Mouse (Mus musculus) cerebellum, adult 9-11 months (tissue): ENCODE data around the gene Syk.

Experiments used
- DNase-seq: peaks from one replicate; pipeline ENCODE4 v3.0.0; 2022

Syk gene

GRCm38 (mm10) chr13:52602752-52603151, 19.8 kb downstream of the Syk start:
- DNase-seq, result no peak

DNA sequence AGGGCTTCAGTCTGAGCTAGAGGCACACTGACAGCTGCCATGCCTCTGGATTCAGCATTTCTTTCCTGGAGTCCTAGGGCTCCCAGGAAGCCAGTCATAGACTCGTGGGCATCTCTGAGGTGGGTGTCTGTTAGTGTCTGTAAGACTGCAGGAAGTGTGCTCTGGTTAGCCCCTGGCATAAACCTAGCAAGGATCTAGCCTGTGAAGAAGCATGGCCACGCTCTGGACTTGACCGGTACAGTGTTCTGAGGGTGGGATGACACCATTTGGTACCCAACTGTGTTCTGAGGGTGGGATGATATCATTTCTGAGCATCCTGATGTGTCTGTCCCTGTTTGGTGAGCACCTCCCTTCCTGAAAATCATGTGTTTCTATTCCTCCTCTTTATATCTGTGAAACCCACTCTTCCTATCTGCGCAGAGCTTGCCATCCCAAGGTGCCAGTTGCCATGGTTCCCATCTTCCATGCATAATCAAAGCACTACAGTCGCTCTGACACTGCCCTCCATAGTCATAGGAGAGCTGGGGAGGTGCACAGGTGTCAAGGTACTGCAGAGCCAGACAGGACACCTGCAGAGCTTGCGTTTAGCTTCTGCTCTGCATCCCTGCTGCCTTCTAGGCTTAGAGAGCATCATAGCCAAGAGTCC, 20.9 kb downstream of the Syk start:
- DNase-seq, result no peak

GRCm38 (mm10) chr13:52605006-52605405, 22.0 kb downstream of the Syk start:
- DNase-seq, result no peak

DNA sequence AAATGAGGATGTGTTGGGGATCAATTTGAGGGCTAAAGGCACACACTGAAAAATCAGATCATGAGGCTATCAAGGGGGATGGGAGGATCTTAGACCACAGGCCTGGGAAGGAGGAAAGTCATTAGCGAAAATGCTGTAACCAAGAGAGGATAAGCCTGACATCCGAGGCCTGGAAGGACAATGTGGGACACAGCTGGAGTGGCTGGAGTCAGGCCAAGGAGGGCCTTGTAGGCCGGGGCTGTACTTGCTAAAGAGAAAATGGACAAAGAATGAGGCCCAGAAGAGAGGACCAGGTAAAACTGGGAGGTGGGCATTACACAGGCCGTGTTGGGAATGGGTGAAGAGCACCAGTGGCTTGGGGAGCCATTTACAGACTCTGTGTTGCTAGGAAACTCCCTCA, 22.9 kb downstream of the Syk start:
- no peak for DNase-seq

GRCm38 (mm10) chr13:52606656-52607275, 23.8 kb downstream of the Syk start:
- DNase-seq, result no peak

- DNase-seq, result no peak
Measured at GRCm38 (mm10) chr13:52607964-52608363, 25.0 kb downstream of the Syk start.

GRCm38 (mm10) chr13:52610463-52610862, 27.5 kb downstream of the Syk start:
- no peak for DNase-seq

- no peak for DNase-seq
Measured at GRCm38 (mm10) chr13:52613266-52613665, 30.3 kb downstream of the Syk start.

- DNase-seq, result no peak
Measured at GRCm38 (mm10) chr13:52615085-52615484, 32.1 kb downstream of the Syk start.

- no peak for DNase-seq
Measured at GRCm38 (mm10) chr13:52617096-52617714, 34.2 kb downstream of the Syk start.

GRCm38 (mm10) chr13:52618592-52618991, 35.6 kb downstream of the Syk start:
- no peak for DNase-seq

DNA sequence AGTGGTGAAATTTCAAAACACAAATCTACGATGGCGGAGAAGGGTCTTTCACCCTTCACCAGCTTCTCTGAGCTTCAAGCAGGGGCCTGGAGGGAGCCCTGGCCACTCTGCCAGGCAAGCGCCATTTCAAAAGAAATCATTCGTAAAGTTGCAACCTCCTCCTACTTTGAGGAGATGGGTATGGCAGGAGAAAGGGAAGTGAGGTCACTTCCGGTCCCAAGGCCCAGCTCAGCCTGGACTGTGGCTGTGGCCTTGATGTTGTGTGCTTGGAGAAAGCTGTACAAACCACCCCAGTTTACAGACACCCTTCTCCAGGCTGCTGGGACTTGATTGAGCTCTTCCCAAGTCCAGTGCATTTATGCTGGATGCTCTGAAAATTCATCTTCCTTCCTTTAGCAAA, 36.5 kb downstream of the Syk start:
- no peak for DNase-seq

- peak; percentile 14 for DNase-seq
Measured at GRCm38 (mm10) chr13:52624038-52624437, 41.1 kb downstream of the Syk start.

- DNase-seq, result peak; percentile 12
Measured at GRCm38 (mm10) chr13:52628602-52629001, 45.6 kb downstream of the Syk start.

DNA sequence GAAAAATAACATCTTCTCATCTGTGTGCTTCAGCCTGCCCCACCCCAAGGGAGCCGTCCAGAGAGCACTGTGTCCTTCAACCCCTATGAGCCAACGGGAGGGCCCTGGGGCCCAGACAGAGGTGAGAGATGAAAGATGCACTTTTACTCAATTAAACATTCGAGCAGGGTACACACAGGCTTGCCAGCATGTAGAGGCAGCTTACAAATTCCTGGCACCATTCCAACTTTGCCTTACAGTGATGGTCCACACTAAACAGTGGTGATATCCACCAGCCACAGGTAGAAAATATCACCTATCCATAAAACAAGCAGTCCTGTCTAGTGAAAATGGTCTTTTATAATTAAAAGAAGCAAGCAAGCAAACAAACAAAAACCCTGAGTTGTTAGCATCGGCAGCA, 48.7 kb downstream of the Syk start:
- DNase-seq, result no peak

DNA sequence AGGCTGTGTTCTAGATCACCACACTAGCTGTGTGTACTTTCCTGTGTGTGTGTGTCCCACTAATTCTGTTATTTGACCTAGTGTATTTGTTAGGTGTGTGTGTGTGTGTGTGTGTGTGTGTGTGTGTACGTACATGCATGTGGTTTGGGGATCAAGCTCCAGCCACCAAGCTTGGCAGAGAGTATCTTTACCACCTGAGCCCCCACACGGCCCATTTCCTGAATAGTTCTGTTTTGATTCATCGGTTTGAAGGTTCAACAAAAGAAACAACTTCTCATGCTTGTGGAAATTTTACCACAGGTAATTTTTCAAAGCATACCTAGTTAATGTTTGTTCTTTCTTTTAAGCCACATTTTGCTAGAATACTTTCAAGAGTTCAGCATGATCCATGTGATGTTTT, 52.5 kb downstream of the Syk start:
- no peak for DNase-seq

DNA sequence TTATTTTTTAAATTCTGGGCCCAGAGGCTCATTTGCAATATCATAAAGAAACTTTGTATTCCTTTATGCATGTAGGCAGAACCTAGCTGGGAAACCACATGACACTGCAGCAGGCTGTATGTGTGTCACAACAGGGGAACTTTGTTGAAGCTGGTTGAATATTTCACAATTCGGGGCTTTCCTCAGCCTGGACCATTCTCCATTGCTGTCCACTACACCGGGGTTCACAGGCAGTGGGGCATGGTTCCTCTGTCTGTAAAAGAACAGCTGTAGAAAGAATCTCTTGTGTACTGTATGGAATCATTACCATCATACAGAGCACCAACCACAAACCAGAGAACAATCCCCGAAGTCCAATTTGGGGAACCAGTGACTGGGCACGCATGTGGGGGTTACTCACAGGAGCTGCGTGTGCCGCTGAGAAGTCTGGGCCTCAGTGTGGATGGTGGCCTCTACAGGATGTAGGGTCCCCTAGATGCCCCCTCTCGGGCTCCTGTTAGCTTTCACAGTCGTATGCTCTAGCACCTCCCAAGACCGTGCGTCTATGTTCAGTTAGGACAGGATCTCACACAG, 53.3 kb downstream of the Syk start:
- no peak for DNase-seq

DNA sequence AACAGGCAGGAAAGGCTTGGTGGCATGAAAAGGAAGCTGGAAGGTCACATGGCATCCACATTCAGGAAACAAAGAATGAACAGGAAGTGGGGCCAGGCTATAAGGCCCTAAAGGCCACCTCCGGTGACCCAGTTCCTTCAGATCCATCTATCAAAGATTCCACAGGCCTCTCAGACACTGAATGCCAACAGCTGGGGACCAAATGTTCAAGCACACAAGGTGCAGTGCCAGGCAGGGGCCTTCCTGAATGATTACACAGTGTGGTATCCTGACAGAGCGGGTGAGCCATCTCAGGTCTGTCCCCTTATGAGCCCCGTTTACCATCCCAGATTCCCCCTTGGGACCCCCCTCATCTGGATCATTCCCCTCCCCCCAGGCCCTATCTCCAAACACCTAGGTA, 63.6 kb downstream of the Syk start:
- no peak for DNase-seq

DNA sequence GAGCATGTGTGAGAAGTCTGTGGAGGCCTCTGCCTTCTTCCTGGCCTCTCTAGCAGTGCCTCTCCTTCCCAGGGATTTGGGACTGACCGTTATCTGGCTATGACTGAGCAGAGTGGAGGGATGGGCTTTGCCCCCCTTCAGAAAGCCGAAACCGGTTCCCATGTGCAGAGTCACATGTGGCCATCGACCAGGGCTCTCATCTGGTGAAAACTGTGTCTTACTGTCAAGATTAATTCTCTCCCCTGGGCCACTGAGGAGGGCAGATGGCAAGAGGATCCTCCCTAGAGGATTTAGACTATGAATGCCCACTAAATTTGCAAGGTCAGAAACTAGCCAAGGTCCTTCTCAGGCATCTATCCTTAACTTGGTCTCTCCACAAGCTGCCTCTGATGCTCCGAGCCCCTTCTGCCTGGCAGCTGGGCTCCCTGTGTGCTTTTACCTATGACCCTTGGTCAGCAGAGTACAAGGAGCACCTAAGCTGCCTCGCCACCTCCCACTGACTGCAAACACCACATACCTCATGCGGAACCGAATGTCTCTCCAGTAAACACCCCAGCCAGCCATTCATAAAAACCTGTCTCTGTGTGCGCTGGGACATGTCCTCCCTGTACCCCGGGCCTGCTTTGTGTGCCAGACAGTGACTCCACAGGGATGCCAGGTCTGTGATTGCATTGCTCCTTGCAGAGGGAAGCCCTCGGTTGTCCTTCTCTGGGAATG, 65.2 kb downstream of the Syk start:
- DNase-seq, result no peak

GRCm38 (mm10) chr13:52649791-52650418, 66.9 kb downstream of the Syk start:
- DNase-seq, result no peak

DNA sequence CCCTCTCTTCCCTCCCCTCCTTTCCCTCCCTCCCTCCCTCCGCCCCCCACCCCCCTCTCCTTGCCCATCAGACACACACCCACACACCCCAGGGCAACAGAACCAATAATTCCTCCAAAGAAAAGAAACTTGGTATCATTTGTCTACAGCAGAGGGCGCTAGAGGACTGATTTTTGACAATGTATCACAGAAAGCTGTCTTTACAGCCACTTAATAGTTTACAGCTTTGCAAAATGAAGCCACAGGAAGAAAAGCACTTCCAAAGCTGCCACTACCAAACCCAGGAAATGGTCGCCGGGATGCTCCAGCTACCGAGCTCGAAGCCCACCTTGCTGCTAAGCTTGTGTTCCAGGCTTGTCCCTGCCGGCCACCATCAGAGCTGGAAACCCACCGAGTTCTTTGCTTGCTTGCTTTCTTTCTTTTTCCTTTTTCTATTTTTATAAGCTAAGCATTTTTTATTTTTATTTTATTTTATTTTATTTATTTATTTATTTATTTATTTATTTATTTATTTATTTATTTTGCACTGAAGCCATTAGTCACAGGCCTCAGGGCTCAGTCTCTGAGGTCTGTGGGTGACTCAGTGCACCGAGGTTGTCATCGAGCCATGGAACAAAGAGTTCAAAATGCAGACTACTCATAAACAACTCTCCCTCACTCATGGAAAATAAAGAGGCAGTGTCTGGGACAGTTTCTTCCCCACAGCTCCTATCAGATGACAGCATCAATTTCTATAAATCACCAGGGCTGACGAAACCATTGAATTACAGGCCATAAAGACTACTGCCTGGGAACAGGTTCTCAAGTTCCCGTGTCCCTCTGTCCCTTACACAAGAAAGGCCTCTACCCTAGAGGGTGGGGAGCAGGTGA, 68.6 kb downstream of the Syk start:
- peak; percentile 19 for DNase-seq

DNA sequence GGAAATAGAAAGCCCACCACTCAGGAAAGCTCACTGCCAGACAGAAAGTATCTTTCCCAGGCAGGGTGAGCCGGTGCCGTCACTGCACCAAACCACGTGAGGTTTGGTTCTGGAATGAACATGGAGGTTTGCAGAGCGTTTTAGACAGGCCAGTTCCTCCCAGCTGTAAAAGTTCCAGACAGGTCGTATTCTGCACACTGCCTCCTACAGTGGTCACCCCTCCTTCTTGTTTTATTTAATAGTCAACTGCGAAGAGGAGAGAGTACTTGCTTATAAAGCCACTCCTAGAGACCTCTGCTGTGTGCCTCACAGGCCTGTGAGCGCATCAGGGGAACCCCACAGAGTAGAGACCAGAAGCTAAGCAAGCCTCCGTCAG, 69.3 kb downstream of the Syk start:
- DNase-seq, result no peak
